ENCODE assay signal across 8 mouse cellular contexts in genomic region chr19:52992880-52993440, GRCm38 (mm10). TPM values are rescaled to one million over a fixed set of nuclear protein-coding genes. Genes with fewer than 3 reads are reported as not detected.
DNase-seq lines count a peak whose midpoint lies in the region; ATAC-seq lines count a peak whose summit lies in the region.

No protein-coding gene starts in this region.

- H3K9ac ChIP-seq in hindbrain, embryonic 14.5 days = no peak overlapping the region
- H3K9ac ChIP-seq in stomach, embryonic 16.5 days (ENCODE audit: low read length) = no peak overlapping the region

- no peaks in the 10 kb centered on the region for H3K9me3 ChIP-seq in hindbrain, embryonic 14.5 days (ENCODE audit: control insufficient read depth, low read length)
- no peaks in the 10 kb centered on the region for H3K9me3 ChIP-seq in midbrain, embryonic 10.5 days (replicated peaks)
- H3K9me3 ChIP-seq in stomach, embryonic 16.5 days (replicated peaks; ENCODE audit: control insufficient read depth, low read length) = no peaks in the 10 kb centered on the region

- WGBS in hindbrain, embryonic 14.5 days = 73% methylated on average over 11 of the region's 11 CpGs
- WGBS in midbrain, embryonic 10.5 days = 82% methylated on average over 11 of the region's 11 CpGs
- 73% methylated on average over 11 of the region's 11 CpGs for WGBS in stomach, embryonic 16.5 days

- no peaks in the 10 kb centered on the region for H3K4me1 ChIP-seq in hindbrain, embryonic 14.5 days (replicated peaks; ENCODE audit: control insufficient read depth, insufficient read depth, low read length)
- no peaks in the 10 kb centered on the region for H3K4me1 ChIP-seq in midbrain, embryonic 10.5 days
- no peaks in the 10 kb centered on the region for H3K4me1 ChIP-seq in stomach, embryonic 16.5 days (ENCODE audit: control insufficient read depth, insufficient read depth, low read length)

- peaks cover 61% of the 10 kb centered on the region for H3K36me3 ChIP-seq in hindbrain, embryonic 14.5 days (replicated peaks; ENCODE audit: control insufficient read depth, insufficient read depth)
- peaks cover 72% of the 10 kb centered on the region for H3K36me3 ChIP-seq in midbrain, embryonic 10.5 days
- H3K36me3 ChIP-seq in stomach, embryonic 16.5 days (ENCODE audit: control insufficient read depth, insufficient read depth, low read length) = peaks cover 31% of the 10 kb centered on the region

- ATAC-seq in hindbrain, embryonic 14.5 days (ENCODE audit: low FRiP score) = peak; percentile 75; the same call in 1 of the 2 replicates
- peak; percentile 68 for ATAC-seq in stomach, embryonic 16.5 days (ENCODE audit: insufficient read depth, low FRiP score)

- no peak overlapping the region for H3K27ac ChIP-seq in hindbrain, embryonic 14.5 days
- H3K27ac ChIP-seq in midbrain, embryonic 10.5 days (replicated peaks) = no peak overlapping the region
- H3K27ac ChIP-seq in stomach, embryonic 16.5 days (ENCODE audit: low read length) = no peak overlapping the region

- peak; percentile 8 for DNase-seq in urinary bladder, postnatal 10 days (ENCODE audit: low spot score)
- DNase-seq in urinary bladder, postnatal 14 days (ENCODE audit: low spot score) = no peak
- peak; percentile 60 for DNase-seq in embryo, embryonic 11 days
- peak; percentile 79 for DNase-seq in hindbrain, embryonic 14.5 days (ENCODE audit: low spot score)
- DNase-seq in layer of hippocampus, postnatal 14 days (ENCODE audit: low spot score in 2 of 2) = peak; percentile 58 to 64
- DNase-seq in midbrain, embryonic 10.5 days (ENCODE audit: low spot score) = peak; percentile 37
- no peak for DNase-seq in urinary bladder, adult 2 months (ENCODE audit: low spot score)

- no peaks in the 10 kb centered on the region for H3K27me3 ChIP-seq in hindbrain, embryonic 14.5 days (ENCODE audit: control insufficient read depth, insufficient read depth, low read length)
- no peaks in the 10 kb centered on the region for H3K27me3 ChIP-seq in midbrain, embryonic 10.5 days (ENCODE audit: low read depth, poor library complexity, severe bottlenecking)
- no peaks in the 10 kb centered on the region for H3K27me3 ChIP-seq in stomach, embryonic 16.5 days (ENCODE audit: control insufficient read depth, insufficient read depth, low read length)

- H3K4me3 ChIP-seq in hindbrain, embryonic 14.5 days (replicated peaks; ENCODE audit: low read length) = no peak overlapping the region
- no peak overlapping the region for H3K4me3 ChIP-seq in midbrain, embryonic 10.5 days
- no peak overlapping the region for H3K4me3 ChIP-seq in stomach, embryonic 16.5 days (replicated peaks; ENCODE audit: low read length)

- no peak overlapping the region for H3K4me2 ChIP-seq in hindbrain, embryonic 14.5 days (replicated peaks)
- no peak overlapping the region for H3K4me2 ChIP-seq in stomach, embryonic 16.5 days (ENCODE audit: low read depth, low read length)

RNA-seq across cellular contexts. Expression of gene Xpnpep1, which starts 47.1 kb away (rescaled TPM):
- 135 and 141 TPM in 2 replicates for polyA plus RNA-seq in hindbrain, embryonic 14.5 days (2014; fragmentation: Nextera tagmentation; extraction: Ambion mirVana)
- 100 to 1,000 TPM; 112 to 123 TPM for total RNA-seq in layer of hippocampus, postnatal 14 days (2021)
- polyA plus RNA-seq in midbrain, embryonic 10.5 days (2016; fragmentation: Nextera tagmentation; extraction: Ambion mirVana) = 147 and 150 TPM in 2 replicates
- polyA plus RNA-seq in stomach, embryonic 16.5 days (2015; fragmentation: Nextera tagmentation; extraction: Ambion mirVana) = 157 and 160 TPM in 2 replicates
- polyA plus RNA-seq in urinary bladder, adult 2 months (2012; rRNA removed) = 58.0 and 68.6 TPM in 2 replicates

Comparison
In these comparisons a context has a peak if more than half of its experiments do, and no peak if none do; other contexts are left out.
1. DNase-seq: peak in urinary bladder, postnatal 10 days (single experiment), embryo, embryonic 11 days (single experiment), hindbrain, embryonic 14.5 days (single experiment), layer of hippocampus, postnatal 14 days (2 of 2) and midbrain, embryonic 10.5 days (single experiment); none in urinary bladder, postnatal 14 days (single experiment) and urinary bladder, adult 2 months (single experiment).